Mouse (Mus musculus) embryo, embryonic 11 days (tissue): ENCODE data around the gene Ten1.

Experiments
- DNase-seq: peaks from one replicate; pipeline ENCODE4 v3.0.0-alpha.2; 2015

Ten1 gene

GRCm38 (mm10) chr11:116241744-116242235, 43.1 kb downstream of the Ten1 start:
- peak; percentile 77 for DNase-seq

DNA sequence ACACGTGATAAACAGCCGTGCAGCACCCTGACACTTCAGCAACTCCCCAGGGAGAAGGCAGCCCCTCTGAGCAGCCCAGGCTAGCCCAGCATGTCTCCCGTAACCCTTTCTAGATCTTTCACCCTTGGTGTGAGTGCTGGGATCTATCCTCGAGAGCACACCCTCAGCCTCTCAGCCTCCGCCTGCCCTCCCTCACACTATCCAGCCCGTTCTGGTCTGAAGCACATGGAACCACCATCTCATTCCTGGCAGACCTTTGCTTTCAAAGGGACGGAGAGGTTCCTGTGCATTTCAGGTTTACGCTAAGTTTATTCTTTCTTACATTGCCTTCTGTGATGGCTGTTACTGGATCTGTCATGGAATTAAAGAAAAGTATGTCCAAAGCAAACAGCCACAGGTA, 45.9 kb downstream of the Ten1 start:
- no peak for DNase-seq

DNA sequence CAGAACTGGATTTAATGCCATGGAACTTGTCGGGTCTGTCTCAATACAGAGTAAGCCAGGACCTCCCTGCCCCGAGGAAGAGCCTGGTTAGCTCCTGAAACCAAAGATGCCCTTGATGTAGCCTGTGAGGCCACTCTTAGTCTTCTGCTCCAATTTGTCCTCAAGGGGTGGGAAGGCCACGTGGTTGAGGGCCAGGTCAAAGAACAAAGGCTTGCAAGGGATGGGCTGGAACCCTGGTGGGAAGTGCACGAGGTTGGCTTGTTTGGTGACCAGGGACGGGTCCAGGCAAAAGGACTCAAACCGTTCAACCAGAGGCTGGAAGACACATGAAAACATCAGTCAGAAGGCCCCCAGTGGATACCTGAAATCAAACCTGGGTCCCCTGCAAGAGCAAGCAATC, 47.0 kb downstream of the Ten1 start:
- no peak for DNase-seq

GRCm38 (mm10) chr11:116247502-116248222, 49.0 kb downstream of the Ten1 start:
- no peak for DNase-seq

GRCm38 (mm10) chr11:116250898-116251297, 52.2 kb downstream of the Ten1 start:
- DNase-seq: no peak

DNA sequence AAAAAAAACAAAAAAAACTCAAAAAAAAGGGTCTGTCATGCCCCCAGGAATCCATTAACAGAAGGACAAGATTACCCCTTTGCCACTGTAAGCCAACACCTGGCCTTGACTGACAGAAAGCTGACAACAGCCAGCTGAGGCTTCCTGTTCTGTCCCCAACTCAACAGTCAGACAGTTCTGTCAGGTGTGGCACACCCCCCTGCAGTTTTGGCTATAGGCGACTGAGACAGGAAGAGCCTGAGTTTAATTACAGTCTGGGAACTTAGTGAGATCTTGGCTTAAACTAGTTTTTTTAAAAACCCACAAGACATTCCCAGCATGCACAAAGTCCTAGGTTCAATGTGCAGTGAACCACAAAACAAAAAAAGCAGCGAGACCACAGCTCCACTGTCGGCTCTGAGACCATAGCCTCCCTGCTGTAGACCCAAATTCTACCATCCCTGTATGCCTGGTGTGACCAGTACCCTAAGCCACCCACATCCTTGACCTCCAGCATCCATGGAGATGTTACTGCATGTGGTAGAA, 54.5 kb downstream of the Ten1 start:
- DNase-seq: no peak

- DNase-seq: no peak
Observed at GRCm38 (mm10) chr11:116254627-116255026, 56.0 kb downstream of the Ten1 start.

GRCm38 (mm10) chr11:116255090-116255981, 56.7 kb downstream of the Ten1 start:
- no peak for DNase-seq

GRCm38 (mm10) chr11:116255982-116256675, 57.5 kb downstream of the Ten1 start:
- DNase-seq: no peak

DNA sequence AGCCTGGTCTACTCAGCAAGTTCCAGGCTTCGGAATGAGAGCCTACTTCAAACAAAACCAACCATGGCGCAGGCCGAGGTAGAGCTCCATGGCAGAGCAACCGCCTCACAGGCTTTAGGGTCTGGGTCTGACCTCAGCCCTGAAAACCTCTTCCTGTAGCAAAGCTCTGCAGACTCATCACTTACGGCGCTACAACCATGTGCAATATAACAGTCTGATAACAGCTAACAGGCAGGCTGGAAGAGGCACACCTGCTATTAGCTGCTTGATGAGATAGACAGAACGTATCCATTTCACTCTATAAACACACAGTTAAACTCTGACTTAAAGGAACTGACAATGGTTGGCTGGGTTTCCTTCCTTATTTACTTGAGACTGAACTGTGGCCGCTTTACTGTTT, 60.8 kb downstream of the Ten1 start:
- no peak for DNase-seq

DNA sequence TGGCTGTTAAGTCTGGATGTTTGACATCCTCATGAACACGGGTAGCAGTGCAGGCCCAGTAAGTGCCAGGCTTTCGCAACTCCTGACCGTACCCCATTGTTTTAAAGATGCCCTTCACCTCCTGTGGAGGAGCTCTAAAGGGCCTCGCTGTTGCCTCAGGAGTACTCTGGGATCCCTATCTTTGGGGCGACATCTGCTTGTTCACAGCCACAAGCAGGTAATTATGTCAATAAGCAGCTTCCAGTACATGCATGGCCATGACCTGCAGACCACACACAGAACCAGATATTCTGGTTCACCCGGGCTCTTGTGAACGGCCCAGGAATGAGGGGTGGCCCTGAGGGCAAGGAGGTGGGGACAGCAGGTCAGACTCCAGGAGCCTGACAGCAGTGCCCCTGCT, 61.6 kb downstream of the Ten1 start:
- no peak for DNase-seq
